Mouse (Mus musculus) lung, embryonic 14.5 days (tissue): Measurements from ENCODE around the gene S100z. TPM values are rescaled to one million over a fixed set of nuclear protein-coding genes. Genes with fewer than 3 reads are reported as not detected.

Source experiments
- ATAC-seq: fragments of 200-750 bp; cut with Nextera tagmentation; 2 replicates; pipeline ENCODE4 v1.8.0; 2017; ENCODE audit warnings: mild to moderate bottlenecking, moderate TSS enrichment, moderate library complexity; ENCODE audit not compliant: insufficient read depth
- DNase-seq: peaks from one replicate; pipeline ENCODE4 v3.0.0-alpha.2; 2015
- H3K27ac ChIP-seq: fragments of 300-500 bp; sonication (generic); 2 replicates; pipeline ENCODE4 v1.5.1; 2014; ENCODE audit warnings: low read depth, mild to moderate bottlenecking, moderate library complexity
- H3K27me3 ChIP-seq: fragments of 300-500 bp; sonication (generic); 2 replicates; pipeline ENCODE4 v1.6.1; 2014; ENCODE audit warnings: low read length, control low read depth; ENCODE audit not compliant: insufficient read depth
- H3K36me3 ChIP-seq: fragments of 300-500 bp; sonication (generic); 2 replicates; pipeline ENCODE4 v1.6.1; 2014; ENCODE audit warnings: control low read depth; ENCODE audit not compliant: insufficient read depth
- H3K4me1 ChIP-seq: fragments of 300-500 bp; sonication (generic); 2 replicates; pipeline ENCODE4 v1.6.1; 2014; ENCODE audit warnings: antibody characterized with exemption, control low read depth; ENCODE audit not compliant: insufficient read depth
- H3K4me2 ChIP-seq: fragments of 300-500 bp; sonication (generic); 2 replicates; pipeline ENCODE4 v1.6.1; 2014; ENCODE audit warnings: mild to moderate bottlenecking
- H3K4me3 ChIP-seq: fragments of 300-500 bp; sonication (generic); 2 replicates; pipeline ENCODE4 v1.5.1; 2014; ENCODE audit warnings: low read depth, low read length
- H3K9ac ChIP-seq: fragments of 300-500 bp; sonication (generic); 2 replicates; pipeline ENCODE4 v1.6.1; 2014
- H3K9me3 ChIP-seq: fragments of 300-500 bp; sonication (generic); 2 replicates; pipeline ENCODE4 v1.6.1; 2016; ENCODE audit warnings: low read depth, low read length, control low read depth
- CTCF ChIP-seq: IDR thresholded peaks from 2 replicates; pipeline ENCODE4 v1.5.1; 2016; ENCODE audit warnings: antibody characterized with exemption, low read depth
- WGBS: fragments of 180-500 bp; shearing (Covaris S2); extraction: QIAGEN DNeasy Blood & Tissue Kit; methylation state at CpG from one replicate; pipeline ENCODE4 v1.1.7; 2014; 5-methylcytosine and 5-hydroxymethylcytosine counted together
- polyA plus RNA-seq: library from polyadenylated mRNA; unstranded; fragments of >200 nt; fragmentation: Nextera tagmentation; extraction: Ambion mirVana; gene quantifications from 2 replicates; pipeline ENCODE4 v1.2.1, GENCODE M21; 2014

S100z gene
- polyA plus RNA-seq, 1 experiment from 2014 or later, result 0.74 TPM

DNA sequence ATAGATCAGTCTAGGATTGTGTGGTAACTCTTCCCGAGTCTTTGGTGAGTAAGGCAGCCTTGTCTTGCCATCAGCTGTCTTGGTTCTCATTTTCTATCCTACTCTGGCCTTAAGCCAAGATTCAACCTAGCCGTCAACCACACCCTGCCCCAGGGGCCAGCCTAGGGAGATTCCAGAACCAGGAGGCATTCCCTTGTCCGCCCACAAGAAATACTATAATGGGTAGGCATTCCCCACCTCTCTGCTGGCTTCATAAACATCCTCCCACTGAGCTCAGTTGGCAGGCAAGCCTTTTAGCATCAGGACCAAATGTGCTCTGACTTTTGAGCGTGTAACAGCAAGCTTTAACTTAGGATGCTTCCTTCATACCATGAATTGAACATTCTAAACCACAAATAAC lies 36.2 kb upstream of the S100z start:
- H3K4me2 ChIP-seq, result no peak overlapping the region
- no peak overlapping the region for H3K27ac ChIP-seq
- H3K27me3 ChIP-seq, result no peaks in the 10 kb centered on the region
- H3K4me3 ChIP-seq, result no peak overlapping the region
- no peak for DNase-seq
- no peaks in the 10 kb centered on the region for H3K36me3 ChIP-seq
- ATAC-seq, result no peak
- no peaks in the 10 kb centered on the region for H3K9me3 ChIP-seq
- WGBS, result 77% methylated on average over 4 of the region's 4 CpGs
- no peaks in the 10 kb centered on the region for H3K4me1 ChIP-seq
- no peak overlapping the region for H3K9ac ChIP-seq
- no peak for TF ChIP-seq CTCF

DNA sequence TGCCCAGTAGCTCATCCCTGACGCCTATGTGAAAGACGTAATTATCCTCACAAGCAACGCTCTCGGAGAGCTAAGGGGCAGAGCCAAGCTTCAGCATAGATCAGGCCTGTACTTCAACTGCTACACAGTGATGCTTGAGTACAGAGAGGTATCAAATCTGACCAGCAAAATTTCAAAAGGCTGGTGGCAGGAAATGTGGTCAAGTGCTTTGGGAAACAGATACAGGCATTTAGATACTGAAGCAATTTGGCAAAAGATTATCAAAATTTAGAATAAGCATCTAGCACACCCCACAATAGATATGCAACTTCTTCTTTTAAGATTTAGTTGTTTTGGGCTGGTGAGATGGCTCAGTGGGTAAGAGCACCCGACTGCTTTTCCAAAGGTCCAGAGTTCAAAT lies 31.5 kb upstream of the S100z start:
- Histone ChIP-seq H3K9me3 (no peaks in the 10 kb centered on the region), H3K4me3 (no peak overlapping the region), H3K36me3 (no peaks in the 10 kb centered on the region), H3K9ac (no peak overlapping the region), H3K27me3 (no peaks in the 10 kb centered on the region), H3K27ac (no peak overlapping the region), H3K4me1 (no peaks in the 10 kb centered on the region), H3K4me2 (no peak overlapping the region)
- DNase-seq, result no peak
- no peak for ATAC-seq
- 89% methylated on average over 5 of the region's 5 CpGs for WGBS
- TF ChIP-seq CTCF, result no peak

DNA sequence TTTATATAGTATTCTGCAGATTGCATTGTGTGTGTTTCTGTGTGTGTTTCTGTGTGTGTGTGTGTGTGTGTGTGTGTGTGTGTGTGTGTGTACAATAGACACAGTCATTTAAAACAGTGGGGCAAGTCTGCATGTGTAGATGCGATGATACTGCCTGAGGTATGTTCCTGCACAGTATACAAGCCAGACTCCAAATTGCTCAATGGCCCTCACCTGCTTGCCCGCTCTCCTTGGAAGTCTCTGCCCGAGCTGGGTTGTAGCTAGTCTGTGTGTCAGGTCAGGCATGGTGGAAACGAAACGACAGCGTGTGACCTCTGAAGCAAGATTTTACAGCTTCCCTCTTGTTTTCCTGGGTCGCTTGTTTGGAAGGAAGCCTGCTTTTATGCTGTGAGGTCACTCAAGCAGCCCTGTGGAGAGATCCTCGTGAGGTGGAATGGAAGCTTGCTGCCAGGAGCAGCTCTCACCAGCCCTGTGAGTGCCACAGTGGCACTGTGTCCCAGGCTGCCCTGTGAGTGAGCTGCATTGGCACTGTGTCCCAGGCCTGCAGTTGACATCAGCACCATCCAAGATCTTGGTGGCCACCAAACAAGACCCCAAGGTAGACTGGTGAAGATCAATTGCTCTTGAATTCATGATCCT lies 24.9 kb upstream of the S100z start:
- Histone ChIP-seq H3K4me1 (no peaks in the 10 kb centered on the region), H3K36me3 (no peaks in the 10 kb centered on the region), H3K4me2 (no peak overlapping the region), H3K27me3 (no peaks in the 10 kb centered on the region), H3K9me3 (no peaks in the 10 kb centered on the region), H3K4me3 (no peak overlapping the region), H3K27ac (no peak overlapping the region), H3K9ac (no peak overlapping the region)
- ATAC-seq, result no peak
- no peak for DNase-seq
- no peak for TF ChIP-seq CTCF
- 70% methylated on average over 8 of the region's 8 CpGs for WGBS

DNA sequence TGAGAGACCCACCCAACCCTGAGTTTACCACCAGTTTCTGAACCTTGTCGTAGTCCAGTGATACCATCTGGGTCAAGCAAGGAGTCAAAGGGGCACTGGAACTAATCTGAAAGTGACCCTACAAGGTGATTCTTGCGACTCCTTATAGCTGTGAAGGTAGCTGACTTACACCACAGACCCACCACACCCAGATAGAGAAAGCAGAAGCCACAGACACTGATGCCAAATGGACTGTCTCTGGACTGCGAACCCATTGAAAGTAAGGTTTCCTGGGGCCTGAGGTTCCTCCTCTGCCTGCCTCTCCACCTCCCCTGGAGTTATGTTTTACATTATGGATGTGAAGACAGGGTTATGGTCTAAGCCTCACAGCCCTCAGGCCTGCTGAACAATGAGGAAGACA lies 18.1 kb upstream of the S100z start:
- Histone ChIP-seq H3K4me1 (peaks cover 11% of the 10 kb centered on the region), H3K36me3 (no peaks in the 10 kb centered on the region), H3K9ac (no peak overlapping the region), H3K4me3 (no peak overlapping the region), H3K27me3 (no peaks in the 10 kb centered on the region), H3K27ac (no peak overlapping the region), H3K4me2 (no peak overlapping the region), H3K9me3 (no peaks in the 10 kb centered on the region)
- TF ChIP-seq CTCF, result no peak
- 86% methylated on average over 3 of the region's 3 CpGs for WGBS
- DNase-seq (no peak), ATAC-seq (no peak)

DNA sequence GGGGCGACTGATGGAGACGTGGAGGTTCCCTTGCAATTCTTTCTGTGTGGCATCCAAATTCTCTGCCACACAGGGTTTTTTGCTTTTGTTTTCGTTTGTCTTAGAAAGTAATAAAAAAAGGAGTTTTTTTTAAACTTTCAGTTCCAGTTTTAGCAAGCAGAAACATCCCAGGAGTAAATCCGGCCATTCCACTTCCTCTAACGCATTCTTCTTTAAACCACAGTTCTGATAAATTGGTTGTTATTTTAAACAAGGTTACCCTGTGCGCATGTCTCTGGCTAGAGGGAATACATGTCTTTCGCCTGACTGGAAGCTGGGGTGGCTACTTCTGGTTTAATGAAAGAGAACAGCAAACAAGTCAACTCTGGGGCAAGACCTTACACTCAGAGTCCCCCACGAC lies 16.3 kb upstream of the S100z start:
- H3K9me3 ChIP-seq, result no peaks in the 10 kb centered on the region
- DNase-seq (peak; percentile 21), ATAC-seq (no peak)
- no peaks in the 10 kb centered on the region for H3K27me3 ChIP-seq
- H3K36me3 ChIP-seq, result no peaks in the 10 kb centered on the region
- TF ChIP-seq CTCF, result no peak
- H3K27ac ChIP-seq, result no peak overlapping the region
- H3K4me3 ChIP-seq, result no peak overlapping the region
- WGBS, result 30% methylated on average over 8 of the region's 8 CpGs
- H3K4me2 ChIP-seq, result no peak overlapping the region
- 0 out of 2 replicates have a peak overlapping the region, but pooled peaks have one; percentile 11 for H3K9ac ChIP-seq
- peaks cover 11% of the 10 kb centered on the region for H3K4me1 ChIP-seq

DNA sequence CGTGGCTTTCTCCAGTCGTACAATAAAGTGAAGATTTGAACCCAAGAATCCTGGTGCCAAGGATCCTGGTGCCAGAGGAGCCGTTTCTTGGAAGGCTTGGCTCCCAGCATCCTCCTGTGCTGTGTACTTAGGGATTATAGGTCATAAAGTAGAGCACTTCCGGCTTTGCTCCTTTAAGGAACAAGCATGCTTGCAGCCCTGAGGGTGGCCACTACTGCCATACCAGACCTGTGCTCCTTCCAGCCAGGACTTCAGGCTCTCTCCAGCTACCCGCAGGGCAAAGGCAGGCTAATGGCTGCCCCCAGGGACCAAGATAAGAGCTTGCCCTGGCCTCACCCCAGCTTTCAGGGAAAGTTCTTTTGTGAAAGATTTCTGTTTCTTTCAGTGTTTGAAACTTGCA lies 14.8 kb upstream of the S100z start:
- Histone ChIP-seq H3K4me1 (peaks cover 11% of the 10 kb centered on the region), H3K9ac (no peak overlapping the region), H3K27me3 (no peaks in the 10 kb centered on the region), H3K4me3 (no peak overlapping the region), H3K4me2 (no peak overlapping the region), H3K27ac (no peak overlapping the region), H3K36me3 (no peaks in the 10 kb centered on the region), H3K9me3 (no peaks in the 10 kb centered on the region)
- 57% methylated on average over 5 of the region's 5 CpGs for WGBS
- no peak for ATAC-seq
- no peak for TF ChIP-seq CTCF
- no peak for DNase-seq

DNA sequence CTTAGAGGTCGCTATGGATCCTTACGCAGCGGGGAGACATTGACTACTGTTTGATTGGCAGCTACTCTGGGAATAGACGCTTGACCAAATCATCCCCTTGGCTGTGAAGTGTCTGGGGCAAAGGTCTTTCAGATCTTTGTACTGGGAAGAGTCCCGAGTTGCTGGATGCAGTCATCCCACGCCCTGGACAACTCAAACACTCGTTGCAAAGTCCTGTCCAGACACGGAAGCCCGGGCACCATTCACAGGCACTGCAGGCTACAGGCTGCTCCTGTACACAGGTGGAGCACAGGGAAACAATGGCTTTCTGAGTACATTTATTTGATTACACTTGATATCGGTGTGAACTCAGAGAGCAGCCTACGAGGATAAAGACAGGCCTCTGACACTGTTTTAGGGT lies 12.8 kb upstream of the S100z start:
- ATAC-seq, result no peak
- DNase-seq, result no peak
- no peak overlapping the region for H3K4me3 ChIP-seq
- H3K9me3 ChIP-seq, result no peaks in the 10 kb centered on the region
- WGBS, result 59% methylated on average over 11 of the region's 11 CpGs
- H3K4me1 ChIP-seq, result peaks cover 11% of the 10 kb centered on the region
- no peak for TF ChIP-seq CTCF
- H3K4me2 ChIP-seq, result no peak overlapping the region
- H3K27me3 ChIP-seq, result no peaks in the 10 kb centered on the region
- H3K36me3 ChIP-seq, result no peaks in the 10 kb centered on the region
- no peak overlapping the region for H3K27ac ChIP-seq
- H3K9ac ChIP-seq, result no peak overlapping the region

DNA sequence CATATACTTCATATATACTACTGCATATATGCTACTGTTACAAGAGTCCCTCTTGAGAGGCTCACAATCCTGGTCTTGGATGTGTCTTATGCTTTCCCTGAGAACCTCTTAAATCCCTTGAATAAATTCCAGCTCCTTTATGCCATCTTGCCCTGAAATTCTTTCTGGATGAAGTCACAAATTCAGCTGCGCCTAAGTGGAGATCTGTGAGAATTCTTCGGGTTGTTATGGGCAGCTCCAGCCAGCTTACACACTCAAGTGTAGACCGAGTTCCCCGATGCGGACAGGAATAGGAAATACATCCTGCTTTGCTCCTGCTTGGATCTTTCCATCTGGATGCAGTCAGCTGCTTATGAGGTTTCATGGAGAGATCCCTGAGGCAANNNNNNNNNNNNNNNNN lies 6.1 kb upstream of the S100z start:
- DNase-seq (peak; percentile 75), ATAC-seq (peak; percentile 79)
- peak overlapping the region; percentile 60 for H3K27ac ChIP-seq
- H3K9me3 ChIP-seq, result no peaks in the 10 kb centered on the region
- no peak overlapping the region for H3K4me3 ChIP-seq
- H3K36me3 ChIP-seq, result no peaks in the 10 kb centered on the region
- no peaks in the 10 kb centered on the region for H3K4me1 ChIP-seq
- H3K27me3 ChIP-seq, result no peaks in the 10 kb centered on the region
- TF ChIP-seq CTCF, result no peak
- no peak overlapping the region for H3K4me2 ChIP-seq
- WGBS, result 20% methylated on average over 5 of the region's 5 CpGs
- H3K9ac ChIP-seq, result no peak overlapping the region
